Mouse (Mus musculus): Measurements from ENCODE around the gene Sh2d3c. TPM values are rescaled to one million over a fixed set of nuclear protein-coding genes. Genes with fewer than 3 reads are reported as not detected.

The Sh2d3c gene
- polyA plus RNA-seq, 1 experiment from 2014 or later, result 27.4 TPM

- no peak overlapping the region for H3K4me3 ChIP-seq (replicated peaks; ENCODE audit: low read length)
- no peaks in the 10 kb centered on the region for H3K27me3 ChIP-seq (ENCODE audit: control insufficient read depth, insufficient read depth, low read length)
- H3K4me2 ChIP-seq (ENCODE audit: low read depth, low read length), result no peak overlapping the region
- ATAC-seq (ENCODE audit: insufficient read depth, low FRiP score), result 0 out of 2 replicates have a peak, but pooled peaks have one; percentile 26
- peak overlapping the region; percentile 24; the same call in 1 of the 2 replicates for H3K9ac ChIP-seq (ENCODE audit: low read length)
- no peaks in the 10 kb centered on the region for H3K9me3 ChIP-seq (replicated peaks; ENCODE audit: control insufficient read depth, low read length)
- H3K36me3 ChIP-seq (ENCODE audit: control insufficient read depth, insufficient read depth, low read length), result peaks cover 24% of the 10 kb centered on the region
- peaks cover 23% of the 10 kb centered on the region for H3K4me1 ChIP-seq (ENCODE audit: control insufficient read depth, insufficient read depth, low read length)
- WGBS, result 56% methylated on average over 6 of the region's 6 CpGs
- H3K27ac ChIP-seq (ENCODE audit: low read length), result peak overlapping the region; percentile 84; the same call in 1 of the 2 replicates
These were observed 39.1 kb upstream of the Sh2d3c start for GRCm38 (mm10) chr2:32681754-32682153.

DNA sequence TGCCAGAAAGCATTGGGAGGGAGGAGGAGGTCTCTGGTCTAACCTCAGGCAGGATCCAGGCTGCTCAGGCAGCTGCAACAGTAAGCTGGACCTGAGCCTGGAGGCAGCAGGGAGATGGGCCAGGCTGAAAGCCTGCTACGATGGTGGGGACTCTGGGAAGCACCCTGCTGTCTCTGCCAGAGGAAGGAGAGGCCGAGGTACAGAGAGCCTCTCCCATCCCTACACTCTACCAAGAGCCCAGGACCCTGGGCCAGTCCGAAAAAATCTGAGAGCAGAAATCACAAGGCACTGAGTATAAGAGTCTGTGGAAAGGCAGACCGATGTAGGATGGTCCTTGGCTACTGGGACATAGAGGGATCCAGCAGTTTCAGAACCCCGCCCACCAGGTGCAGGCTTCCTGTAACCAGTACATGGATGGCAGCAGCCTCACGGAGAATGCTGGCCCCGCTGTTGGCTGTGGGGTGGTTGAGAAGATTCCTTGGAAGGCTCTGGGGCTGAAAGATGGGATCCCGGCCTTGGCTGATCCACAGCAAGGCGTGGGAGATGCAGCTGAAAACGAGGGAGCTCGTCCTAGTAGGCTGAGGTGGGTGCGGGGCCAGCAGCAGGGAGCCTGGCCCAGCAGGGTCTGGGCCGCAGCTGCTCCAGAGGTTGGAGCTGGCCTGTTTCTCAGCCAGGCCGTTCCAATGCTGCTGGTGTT lies 38.0 kb upstream of the Sh2d3c start:
- WGBS, result 81% methylated on average over 14 of the region's 14 CpGs

DNA sequence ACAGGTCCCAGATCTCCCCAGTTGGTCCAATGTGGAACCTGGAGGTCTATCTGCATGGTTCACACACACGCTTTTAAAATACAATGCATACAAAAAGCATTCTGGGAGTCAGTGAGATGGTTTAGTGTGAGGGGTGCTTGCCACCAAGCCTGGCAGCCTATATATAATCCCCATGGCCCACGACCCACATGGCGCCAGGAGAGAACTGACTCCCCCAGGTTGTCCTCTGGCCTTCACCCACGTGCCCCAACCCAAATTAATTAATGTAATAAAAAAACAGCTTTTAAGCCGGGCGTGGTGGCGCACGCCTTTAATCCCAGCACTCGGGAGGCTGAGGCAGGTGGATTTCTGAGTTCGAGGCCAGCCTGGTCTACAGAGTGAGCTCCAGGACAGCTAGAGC lies 37.2 kb upstream of the Sh2d3c start:
- Histone ChIP-seq H3K9ac (ENCODE audit: low read length) (no peak overlapping the region), H3K9me3 (replicated peaks; ENCODE audit: control insufficient read depth, low read length) (no peaks in the 10 kb centered on the region), H3K36me3 (ENCODE audit: control insufficient read depth, insufficient read depth, low read length) (peaks cover 24% of the 10 kb centered on the region), H3K4me3 (replicated peaks; ENCODE audit: low read length) (no peak overlapping the region), H3K4me2 (ENCODE audit: low read depth, low read length) (no peak overlapping the region), H3K27me3 (ENCODE audit: control insufficient read depth, insufficient read depth, low read length) (no peaks in the 10 kb centered on the region), H3K27ac (ENCODE audit: low read length) (no peak overlapping the region), H3K4me1 (ENCODE audit: control insufficient read depth, insufficient read depth, low read length) (peaks cover 23% of the 10 kb centered on the region)
- WGBS, result 91% methylated on average over 10 of the region's 10 CpGs
- ATAC-seq (ENCODE audit: insufficient read depth, low FRiP score), result no peak

More for the DNA sequence above, 38.0 kb upstream of the Sh2d3c start:
- Histone ChIP-seq H3K27me3 (ENCODE audit: control insufficient read depth, insufficient read depth, low read length) (no peaks in the 10 kb centered on the region), H3K4me3 (replicated peaks; ENCODE audit: low read length) (no peak overlapping the region), H3K4me2 (ENCODE audit: low read depth, low read length) (no peak overlapping the region), H3K9me3 (replicated peaks; ENCODE audit: control insufficient read depth, low read length) (no peaks in the 10 kb centered on the region), H3K36me3 (ENCODE audit: control insufficient read depth, insufficient read depth, low read length) (peaks cover 24% of the 10 kb centered on the region), H3K4me1 (ENCODE audit: control insufficient read depth, insufficient read depth, low read length) (peaks cover 23% of the 10 kb centered on the region), H3K27ac (ENCODE audit: low read length) (no peak overlapping the region; the same call in 1 of the 2 replicates), H3K9ac (ENCODE audit: low read length) (no peak overlapping the region)
- ATAC-seq (ENCODE audit: insufficient read depth, low FRiP score), result no peak

GRCm38 (mm10) chr2:32684681-32685428 lies 36.0 kb upstream of the Sh2d3c start:
- Histone ChIP-seq H3K4me3 (replicated peaks; ENCODE audit: low read length) (no peak overlapping the region), H3K27me3 (ENCODE audit: control insufficient read depth, insufficient read depth, low read length) (no peaks in the 10 kb centered on the region), H3K36me3 (ENCODE audit: control insufficient read depth, insufficient read depth, low read length) (peaks cover 24% of the 10 kb centered on the region), H3K9ac (ENCODE audit: low read length) (no peak overlapping the region), H3K4me1 (ENCODE audit: control insufficient read depth, insufficient read depth, low read length) (peaks cover 24% of the 10 kb centered on the region), H3K4me2 (ENCODE audit: low read depth, low read length) (no peak overlapping the region), H3K27ac (ENCODE audit: low read length) (no peak overlapping the region), H3K9me3 (replicated peaks; ENCODE audit: control insufficient read depth, low read length) (no peaks in the 10 kb centered on the region)
- no peak for ATAC-seq (ENCODE audit: insufficient read depth, low FRiP score)
- WGBS, result 92% methylated on average over 15 of the region's 15 CpGs

- Histone ChIP-seq H3K27me3 (ENCODE audit: control insufficient read depth, insufficient read depth, low read length) (no peaks in the 10 kb centered on the region), H3K4me2 (ENCODE audit: low read depth, low read length) (no peak overlapping the region), H3K27ac (ENCODE audit: low read length) (no peak overlapping the region), H3K4me3 (replicated peaks; ENCODE audit: low read length) (no peak overlapping the region), H3K9me3 (replicated peaks; ENCODE audit: control insufficient read depth, low read length) (no peaks in the 10 kb centered on the region), H3K4me1 (ENCODE audit: control insufficient read depth, insufficient read depth, low read length) (peaks cover 14% of the 10 kb centered on the region; the same call in 1 of the 2 replicates), H3K9ac (ENCODE audit: low read length) (no peak overlapping the region), H3K36me3 (ENCODE audit: control insufficient read depth, insufficient read depth, low read length) (peaks cover 24% of the 10 kb centered on the region)
- WGBS, result 96% methylated on average over 3 of the region's 3 CpGs
- ATAC-seq (ENCODE audit: insufficient read depth, low FRiP score), result no peak
These were observed 35.0 kb upstream of the Sh2d3c start for GRCm38 (mm10) chr2:32685807-32686206.

DNA sequence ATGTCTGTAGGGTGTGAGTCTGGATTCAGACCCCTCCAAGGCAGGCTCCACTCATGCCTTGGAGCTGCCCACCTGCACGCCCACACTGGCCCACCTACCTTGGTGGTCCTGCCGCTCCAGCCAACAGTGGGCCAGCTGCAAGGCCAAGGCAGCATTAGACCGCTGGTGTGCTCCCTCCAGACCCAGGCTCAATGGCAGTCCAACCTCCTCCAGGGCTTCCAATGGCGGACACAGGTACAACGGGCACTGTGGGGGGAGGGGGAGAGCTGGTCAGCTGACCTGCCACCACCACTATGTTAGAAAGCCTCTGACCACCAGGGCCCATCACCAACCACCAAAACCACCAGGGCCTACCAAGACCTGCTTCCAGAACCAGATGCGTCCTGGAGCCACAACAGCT lies 34.2 kb upstream of the Sh2d3c start:
- no peak overlapping the region for H3K27ac ChIP-seq (ENCODE audit: low read length)
- no peak overlapping the region for H3K4me2 ChIP-seq (ENCODE audit: low read depth, low read length)
- H3K4me3 ChIP-seq (replicated peaks; ENCODE audit: low read length), result no peak overlapping the region
- no peak for ATAC-seq (ENCODE audit: insufficient read depth, low FRiP score)
- H3K36me3 ChIP-seq (ENCODE audit: control insufficient read depth, insufficient read depth, low read length), result peaks cover 24% of the 10 kb centered on the region
- H3K9ac ChIP-seq (ENCODE audit: low read length), result no peak overlapping the region
- no peaks in the 10 kb centered on the region for H3K9me3 ChIP-seq (replicated peaks; ENCODE audit: control insufficient read depth, low read length)
- 89% methylated on average over 6 of the region's 6 CpGs for whole genome bisulfite sequencing
- peaks cover 10% of the 10 kb centered on the region for H3K4me1 ChIP-seq (ENCODE audit: control insufficient read depth, insufficient read depth, low read length)
- H3K27me3 ChIP-seq (ENCODE audit: control insufficient read depth, insufficient read depth, low read length), result no peaks in the 10 kb centered on the region

DNA sequence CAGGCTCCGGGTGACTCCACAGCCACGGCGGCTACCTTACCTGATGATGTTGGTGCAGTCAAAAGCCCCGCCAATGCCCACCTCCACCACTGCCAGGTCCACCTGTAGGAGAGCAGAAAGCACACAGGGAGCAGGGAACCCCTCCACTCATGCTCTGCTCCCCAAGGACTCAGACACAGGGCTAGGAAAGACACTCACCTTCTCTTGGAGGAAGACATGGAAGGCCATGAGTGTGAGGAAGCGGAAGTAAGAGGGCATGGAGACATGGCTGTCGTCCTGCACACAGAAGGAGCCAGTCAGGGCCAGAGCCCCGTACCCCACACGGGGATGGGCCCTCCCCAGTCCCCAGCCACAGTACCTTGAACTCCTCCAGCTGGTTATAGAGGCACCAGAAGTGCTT lies 33.3 kb upstream of the Sh2d3c start:
- H3K36me3 ChIP-seq (ENCODE audit: control insufficient read depth, insufficient read depth, low read length), result peaks cover 24% of the 10 kb centered on the region
- H3K9me3 ChIP-seq (replicated peaks; ENCODE audit: control insufficient read depth, low read length), result no peaks in the 10 kb centered on the region
- H3K9ac ChIP-seq (ENCODE audit: low read length), result no peak overlapping the region
- no peaks in the 10 kb centered on the region for H3K27me3 ChIP-seq (ENCODE audit: control insufficient read depth, insufficient read depth, low read length)
- ATAC-seq (ENCODE audit: insufficient read depth, low FRiP score), result no peak
- 92% methylated on average over 8 of the region's 8 CpGs for WGBS
- H3K4me3 ChIP-seq (replicated peaks; ENCODE audit: low read length), result no peak overlapping the region
- H3K27ac ChIP-seq (ENCODE audit: low read length), result no peak overlapping the region
- peaks cover 12% of the 10 kb centered on the region for H3K4me1 ChIP-seq (ENCODE audit: control insufficient read depth, insufficient read depth, low read length)
- H3K4me2 ChIP-seq (ENCODE audit: low read depth, low read length), result no peak overlapping the region

- Histone ChIP-seq H3K9ac (ENCODE audit: low read length) (no peak overlapping the region; the same call in 1 of the 2 replicates), H3K36me3 (ENCODE audit: control insufficient read depth, insufficient read depth, low read length) (peaks cover 17% of the 10 kb centered on the region), H3K9me3 (replicated peaks; ENCODE audit: control insufficient read depth, low read length) (no peaks in the 10 kb centered on the region), H3K27ac (ENCODE audit: low read length) (no peak overlapping the region), H3K4me2 (ENCODE audit: low read depth, low read length) (no peak overlapping the region), H3K4me3 (replicated peaks; ENCODE audit: low read length) (no peak overlapping the region), H3K27me3 (ENCODE audit: control insufficient read depth, insufficient read depth, low read length) (no peaks in the 10 kb centered on the region), H3K4me1 (ENCODE audit: control insufficient read depth, insufficient read depth, low read length) (peaks cover 21% of the 10 kb centered on the region)
- 23% methylated on average over 5 of the region's 5 CpGs for WGBS
- no peak for ATAC-seq (ENCODE audit: insufficient read depth, low FRiP score)
These were observed 31.4 kb upstream of the Sh2d3c start for GRCm38 (mm10) chr2:32689420-32689819.

DNA sequence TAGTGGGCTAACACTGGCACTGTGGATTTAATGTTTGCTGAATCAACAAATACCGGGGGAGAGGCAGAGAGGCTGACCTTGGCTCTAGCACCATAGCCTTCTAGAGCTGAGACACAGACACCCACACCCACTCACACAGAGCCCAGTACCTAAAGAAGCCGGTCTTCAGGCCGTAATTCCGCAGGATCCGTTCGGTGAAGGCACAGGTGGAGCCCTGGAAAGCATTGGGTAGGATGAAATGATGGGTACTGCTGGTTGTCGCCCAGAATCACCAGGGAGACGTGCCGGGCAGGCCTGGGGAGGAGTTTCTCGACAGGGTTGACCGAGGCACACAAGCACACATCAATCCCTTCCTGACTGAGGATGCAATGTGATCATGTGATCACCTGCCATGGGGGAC lies 29.8 kb upstream of the Sh2d3c start:
- H3K27ac ChIP-seq (ENCODE audit: low read length), result no peak overlapping the region
- H3K9ac ChIP-seq (ENCODE audit: low read length), result no peak overlapping the region
- H3K9me3 ChIP-seq (replicated peaks; ENCODE audit: control insufficient read depth, low read length), result no peaks in the 10 kb centered on the region
- H3K36me3 ChIP-seq (ENCODE audit: control insufficient read depth, insufficient read depth, low read length), result peaks cover 7% of the 10 kb centered on the region
- 71% methylated on average over 11 of the region's 11 CpGs for WGBS
- peaks cover 21% of the 10 kb centered on the region for H3K4me1 ChIP-seq (ENCODE audit: control insufficient read depth, insufficient read depth, low read length)
- ATAC-seq (ENCODE audit: insufficient read depth, low FRiP score), result no peak
- H3K4me2 ChIP-seq (ENCODE audit: low read depth, low read length), result no peak overlapping the region
- H3K4me3 ChIP-seq (replicated peaks; ENCODE audit: low read length), result no peak overlapping the region
- H3K27me3 ChIP-seq (ENCODE audit: control insufficient read depth, insufficient read depth, low read length), result no peaks in the 10 kb centered on the region
